Mouse (Mus musculus): Measurements from ENCODE around the gene Gm17482.

GRCm38 (mm10) chr6:115231836-115232235, 4.7 kb downstream of the Gm17482 start:
- TF ChIP-seq CTCF (IDR thresholded peaks at IDR 0.05 in 2 of 3, conservative IDR thresholded peaks at IDR 0.05 in 1 of 3; ENCODE audit: control insufficient read depth in 1 of 3, insufficient read depth in 1 of 3, low read depth in 2 of 3, low read length in 3 of 3, poor library complexity in 1 of 3, severe bottlenecking in 1 of 3) (no peak), TAL1 (IDR thresholded peaks at IDR 0.05; ENCODE audit: low read length) (no peak), ZNF384 (IDR thresholded peaks at IDR 0.05; ENCODE audit: low read depth, low read length) (no peak), POLR2A (IDR thresholded peaks at IDR 0.05; ENCODE audit: control insufficient read depth in 1 of 2, insufficient read depth in 1 of 2, low read depth in 1 of 2, low read length in 2 of 2, poor library complexity in 1 of 2) (no peak), EP300 (IDR thresholded peaks at IDR 0.05; ENCODE audit: low read depth in 1 of 2, low read length in 2 of 2) (no peak), USF2 (IDR thresholded peaks at IDR 0.05; ENCODE audit: borderline replicate concordance in 1 of 2, insufficient read depth in 1 of 2, low read depth in 1 of 2, low read length in 2 of 2) (no peak), SIN3A (IDR thresholded peaks at IDR 0.05; ENCODE audit: low read length) (no peak), NRF1 (IDR thresholded peaks at IDR 0.05; ENCODE audit: insufficient read depth, low read depth, low read length, poor library complexity, severe bottlenecking) (no peak), ZC3H11A (IDR thresholded peaks at IDR 0.05; ENCODE audit: low read depth, low read length) (no peak), NELFE (IDR thresholded peaks at IDR 0.05; ENCODE audit: low read depth, low read length) (no peak), MAX (IDR thresholded peaks at IDR 0.05; ENCODE audit: low read length) (no peak), BHLHE40 (IDR thresholded peaks at IDR 0.05; ENCODE audit: borderline replicate concordance, low read depth, low read length) (no peak), CHD2 (IDR thresholded peaks at IDR 0.05; ENCODE audit: low read length) (no peak)
